In the genomic region with DNA sequence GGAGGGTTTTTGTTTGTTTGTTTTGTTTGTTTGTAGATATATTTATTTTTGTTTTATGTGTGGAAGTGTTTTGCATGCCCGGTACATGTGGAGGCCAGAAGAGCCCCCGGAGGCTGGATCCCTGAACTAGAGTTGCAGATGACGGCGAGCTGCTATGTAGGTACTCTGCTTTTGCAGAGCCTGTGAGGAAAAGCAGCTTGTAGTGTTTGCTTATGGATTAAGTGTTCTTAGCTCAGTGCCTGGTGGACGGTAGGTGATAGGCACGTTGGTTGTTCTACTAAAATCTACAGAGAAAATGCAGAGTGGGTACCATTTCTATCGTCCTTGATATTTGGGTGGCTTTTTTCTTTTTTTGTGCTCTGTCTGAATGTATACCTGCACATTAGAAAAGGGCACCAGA, we compare ENCODE assay signal across 18 mouse cellular contexts.
DNase-seq lines count a peak whose midpoint lies in the region; ATAC-seq and TF ChIP-seq lines count a peak whose summit lies in the region.
"Had no signal": no experiment of that assay in that cellular context is flagged by ENCODE, and none has a peak within 500 bp of the region (broad histone marks: within the 10 kb centered on the region; RNA-seq: fewer than 3 reads in every experiment).

No protein-coding gene starts in this region.

- peaks cover 64% of the 10 kb centered on the region for H3K4me1 ChIP-seq in heart, embryonic 13.5 days
- peaks cover 6% of the 10 kb centered on the region for H3K4me1 ChIP-seq in lung, embryonic 14.5 days (ENCODE audit: insufficient read depth)
- no peaks in the 10 kb centered on the region for H3K4me1 ChIP-seq in intestine, embryonic 16.5 days (ENCODE audit: control insufficient read depth, insufficient read depth, low read length)
- H3K4me1 ChIP-seq in stomach, embryonic 16.5 days (ENCODE audit: control insufficient read depth, insufficient read depth, low read length) = peaks cover 5% of the 10 kb centered on the region; the same call in 1 of the 2 replicates

- peaks cover 58% of the 10 kb centered on the region for H3K36me3 ChIP-seq in heart, embryonic 13.5 days
- peaks cover 46% of the 10 kb centered on the region for H3K36me3 ChIP-seq in lung, embryonic 14.5 days (ENCODE audit: insufficient read depth)
- H3K36me3 ChIP-seq in intestine, embryonic 16.5 days (ENCODE audit: control insufficient read depth, insufficient read depth, low read length) = no peaks in the 10 kb centered on the region
- H3K36me3 ChIP-seq in stomach, embryonic 16.5 days (ENCODE audit: control insufficient read depth, insufficient read depth, low read length) = peaks cover 6% of the 10 kb centered on the region; the same call in 1 of the 2 replicates

- H3K4me2 ChIP-seq in heart, embryonic 13.5 days = no peak overlapping the region
- no peak overlapping the region for H3K4me2 ChIP-seq in lung, embryonic 14.5 days
- no peak overlapping the region for H3K4me2 ChIP-seq in intestine, embryonic 16.5 days (ENCODE audit: low read depth, low read length)
- no peak overlapping the region for H3K4me2 ChIP-seq in stomach, embryonic 16.5 days (ENCODE audit: low read depth, low read length)
- H3K4me2 ChIP-seq: embryonic facial prominence, embryonic 13.5 days; forebrain, embryonic 12.5 days; hindbrain, embryonic 14.5 days had no signal

- DNase-seq in heart, postnatal 10 days = no peak
- DNase-seq in lung, embryonic 14.5 days = peak; percentile 43
- DNase-seq in lung, postnatal 10 days = no peak
- DNase-seq in left cerebral cortex, postnatal 25 days (ENCODE audit: low spot score in 2 of 2) = no peak
- DNase-seq: adrenal gland, adult 2 months; adrenal gland, postnatal 25 days; cerebellum, adult 18-20 months; cerebellum, adult 9-11 months; cerebellum, postnatal 36 days; gastrocnemius, postnatal 14 days had no signal

- no peaks in the 10 kb centered on the region for H3K9me3 ChIP-seq in heart, embryonic 13.5 days
- H3K9me3 ChIP-seq in lung, embryonic 14.5 days (ENCODE audit: low read depth, low read length) = no peaks in the 10 kb centered on the region
- H3K9me3 ChIP-seq in intestine, embryonic 16.5 days (ENCODE audit: control insufficient read depth, low read length) = no peaks in the 10 kb centered on the region
- no peaks in the 10 kb centered on the region for H3K9me3 ChIP-seq in stomach, embryonic 16.5 days (replicated peaks; ENCODE audit: control insufficient read depth, low read length)
- H3K9me3 ChIP-seq: embryonic facial prominence, embryonic 13.5 days; forebrain, embryonic 12.5 days; hindbrain, embryonic 10.5 days had no signal

- TF ChIP-seq CTCF in lung, embryonic 14.5 days (IDR thresholded peaks at IDR 0.05; ENCODE audit: low read depth) = 0 out of 2 replicates have a peak, but pooled peaks have one; percentile 15

- H3K9ac ChIP-seq in heart, embryonic 13.5 days = no peak overlapping the region
- no peak overlapping the region for H3K9ac ChIP-seq in lung, embryonic 14.5 days
- no peak overlapping the region for H3K9ac ChIP-seq in intestine, embryonic 16.5 days (ENCODE audit: low read depth, low read length)
- H3K9ac ChIP-seq in stomach, embryonic 16.5 days (ENCODE audit: low read length) = no peak overlapping the region
- H3K9ac ChIP-seq: embryonic facial prominence, embryonic 13.5 days; forebrain, embryonic 12.5 days; hindbrain, embryonic 14.5 days had no signal

- H3K27me3 ChIP-seq in heart, embryonic 13.5 days (replicated peaks) = no peaks in the 10 kb centered on the region
- no peaks in the 10 kb centered on the region for H3K27me3 ChIP-seq in lung, embryonic 14.5 days (ENCODE audit: insufficient read depth, low read length)
- no peaks in the 10 kb centered on the region for H3K27me3 ChIP-seq in intestine, embryonic 16.5 days (replicated peaks; ENCODE audit: control insufficient read depth, insufficient read depth, low read length)
- H3K27me3 ChIP-seq in stomach, embryonic 16.5 days (ENCODE audit: control insufficient read depth, insufficient read depth, low read length) = no peaks in the 10 kb centered on the region
- H3K27me3 ChIP-seq: embryonic facial prominence, embryonic 13.5 days; forebrain, embryonic 12.5 days had no signal

- intact Hi-C loops in heart, postnatal 10 days (cut with DNase I) = loop anchor here (2.0 kb wide), 1 partner anchor 495 kb away; no protein-coding TSS in a partner anchor
- intact Hi-C loops in left cerebral cortex, postnatal 25 days (cut with DNase I) = no loop called here

- H3K27ac ChIP-seq in heart, embryonic 13.5 days (replicated peaks) = peak overlapping the region; percentile 80; the same call in 1 of the 2 replicates
- H3K27ac ChIP-seq in lung, embryonic 14.5 days (ENCODE audit: low read depth) = no peak overlapping the region
- no peak overlapping the region for H3K27ac ChIP-seq in intestine, embryonic 16.5 days (ENCODE audit: low read length)
- peak overlapping the region; percentile 47; the same call in 1 of the 2 replicates for H3K27ac ChIP-seq in stomach, embryonic 16.5 days (ENCODE audit: low read length)
- H3K27ac ChIP-seq: embryonic facial prominence, embryonic 13.5 days; forebrain, embryonic 12.5 days; hindbrain, embryonic 10.5 days; hindbrain, embryonic 14.5 days had no signal

- ATAC-seq in heart, embryonic 13.5 days (ENCODE audit: extremely low read depth, insufficient number of reproducible peaks, low FRiP score, low TSS enrichment) = no peak
- no peak for ATAC-seq in lung, embryonic 14.5 days (ENCODE audit: insufficient read depth)
- peak; percentile 50; the same call in 1 of the 2 replicates for ATAC-seq in intestine, embryonic 16.5 days
- no peak for ATAC-seq in stomach, embryonic 16.5 days (ENCODE audit: insufficient read depth, low FRiP score)
- ATAC-seq: forebrain, embryonic 16.5 days had no signal

- WGBS in heart, embryonic 13.5 days = 87% methylated on average over 7 of the region's 7 CpGs
- 63% methylated on average over 7 of the region's 7 CpGs for WGBS in lung, embryonic 14.5 days
- WGBS in intestine, embryonic 16.5 days = 65% methylated on average over 7 of the region's 7 CpGs
- 61% methylated on average over 7 of the region's 7 CpGs for WGBS in stomach, embryonic 16.5 days

- no peak overlapping the region for H3K4me3 ChIP-seq in heart, embryonic 13.5 days
- H3K4me3 ChIP-seq in lung, embryonic 14.5 days (ENCODE audit: low read depth, low read length) = no peak overlapping the region
- H3K4me3 ChIP-seq in intestine, embryonic 16.5 days (ENCODE audit: low read length) = no peak overlapping the region
- H3K4me3 ChIP-seq in stomach, embryonic 16.5 days (replicated peaks; ENCODE audit: low read length) = no peak overlapping the region
- H3K4me3 ChIP-seq: embryonic facial prominence, embryonic 13.5 days; forebrain, embryonic 12.5 days; hindbrain, embryonic 10.5 days had no signal

Comparison
In these comparisons a context has a peak if more than half of its experiments do, and no peak if none do; other contexts are left out.
1. H3K27ac ChIP-seq: peak in heart, embryonic 13.5 days (single experiment) and stomach, embryonic 16.5 days (single experiment); none in lung, embryonic 14.5 days (single experiment) and intestine, embryonic 16.5 days (single experiment).